Mouse (Mus musculus): ENCODE results near the gene Gm42674. TPM values are rescaled to one million over a fixed set of nuclear protein-coding genes. Genes with fewer than 3 reads are reported as not detected.

The Gm42674 gene
- polyA plus RNA-seq (2014; fragmentation: Nextera tagmentation; extraction: Ambion mirVana), result not detected in 2 replicates

DNA sequence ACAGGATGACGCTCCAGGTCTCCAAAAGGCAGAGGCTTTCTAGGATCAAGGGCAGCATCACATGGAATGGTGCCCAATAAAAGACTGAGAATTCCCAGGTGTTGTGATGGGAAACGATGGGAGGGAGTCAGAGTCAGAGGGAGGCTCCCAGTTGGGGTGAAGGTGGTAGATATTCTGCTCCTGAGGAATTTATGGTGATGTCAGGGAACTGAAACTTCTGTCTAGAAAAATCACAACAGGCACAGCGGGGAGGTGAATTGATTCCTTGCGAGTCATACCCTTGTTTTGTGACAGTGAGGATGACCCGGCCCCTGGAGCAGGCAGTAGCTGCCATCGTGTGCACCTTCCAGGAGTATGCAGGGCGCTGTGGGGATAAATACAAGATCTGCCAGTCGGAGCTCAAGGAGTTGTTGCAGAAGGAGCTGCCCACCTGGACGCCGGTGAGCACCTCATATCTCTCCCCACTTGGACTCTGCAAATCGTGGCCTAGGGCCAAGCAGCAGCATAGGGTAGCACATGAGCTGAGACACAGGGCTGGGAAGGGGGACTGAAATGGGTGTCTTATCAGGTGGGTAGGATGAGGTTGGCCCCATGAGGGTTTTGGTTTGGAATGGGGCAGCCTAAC, at the start of gene Gm42674:
Gene Gm42674, plus strand, starts transcription at position 419 of the 625 bp plus-strand sequence.
- Histone ChIP-seq H3K27me3 (ENCODE audit: control insufficient read depth, insufficient read depth, low read length) (no peaks in the 10 kb centered on the region), H3K4me3 (ENCODE audit: low read depth, low read length) (no peak within 1 kb of the TSS), H3K4me1 (ENCODE audit: control insufficient read depth, insufficient read depth, low read length) (no peaks in the 10 kb centered on the region), H3K9ac (ENCODE audit: low read length) (no peak within 1 kb of the TSS), H3K36me3 (ENCODE audit: control insufficient read depth, insufficient read depth, low read length) (no peaks in the 10 kb centered on the region), H3K4me2 (no peak within 1 kb of the TSS), H3K9me3 (ENCODE audit: control insufficient read depth, low read length) (no peaks in the 10 kb centered on the region), H3K27ac (ENCODE audit: low read depth, low read length) (no peak within 1 kb of the TSS)
- ATAC-seq (ENCODE audit: low FRiP score) (no peak), DNase-seq (ENCODE audit: low spot score, missing footprints) (peak; percentile 14)
- WGBS, result 86% methylated on average over 11 of the region's 11 CpGs

DNA sequence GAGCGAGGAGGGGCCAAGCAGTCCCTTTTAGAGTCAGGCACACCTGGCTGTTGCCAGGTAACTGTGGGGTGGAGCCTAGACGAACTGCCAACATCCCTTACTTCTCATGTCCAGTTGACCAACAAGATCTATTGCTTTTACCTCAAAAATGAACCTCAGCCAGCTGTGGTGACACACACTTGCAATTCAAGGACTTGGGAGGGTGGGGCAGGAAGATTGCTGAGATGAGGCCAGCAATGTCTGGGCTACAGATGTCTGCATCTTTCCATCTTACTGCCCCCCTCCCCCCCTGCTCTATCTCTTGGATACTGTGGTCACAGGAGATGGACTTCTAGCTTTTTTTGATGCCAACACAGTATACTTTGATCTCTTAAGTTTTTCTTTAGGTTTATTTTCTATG, 49.5 kb upstream of the Gm42674 start:
- no peaks in the 10 kb centered on the region for H3K9me3 ChIP-seq (ENCODE audit: control insufficient read depth, low read length)
- WGBS, result 72% methylated on average over 2 of the region's 2 CpGs

DNA sequence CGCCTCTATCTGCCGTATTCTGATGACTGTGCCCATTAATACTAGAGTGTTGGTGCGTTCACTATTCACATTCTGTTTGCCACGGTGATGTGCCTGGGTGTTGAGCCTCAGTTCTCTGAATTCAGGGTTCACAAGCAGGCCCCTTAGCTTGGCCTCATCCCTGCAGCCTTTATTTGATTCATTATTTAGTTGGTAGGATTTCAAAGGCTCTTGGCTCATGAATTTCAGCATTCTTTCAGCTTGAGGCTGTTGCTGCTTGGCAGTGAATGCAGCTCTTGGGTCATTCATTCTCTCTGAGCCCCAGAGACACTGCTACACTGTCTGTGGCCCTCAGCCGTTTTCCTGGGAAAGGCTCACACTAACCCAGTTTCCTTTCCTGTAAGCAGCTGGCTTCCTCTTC, 45.8 kb upstream of the Gm42674 start:
- Histone ChIP-seq H3K9me3 (ENCODE audit: control insufficient read depth, low read length) (no peaks in the 10 kb centered on the region), H3K36me3 (ENCODE audit: control insufficient read depth, insufficient read depth, low read length) (no peaks in the 10 kb centered on the region), H3K9ac (ENCODE audit: low read length) (no peak overlapping the region), H3K4me1 (ENCODE audit: control insufficient read depth, insufficient read depth, low read length) (no peaks in the 10 kb centered on the region), H3K4me3 (ENCODE audit: low read depth, low read length) (no peak overlapping the region), H3K4me2 (no peak overlapping the region), H3K27me3 (ENCODE audit: control insufficient read depth, insufficient read depth, low read length) (no peaks in the 10 kb centered on the region), H3K27ac (ENCODE audit: low read depth, low read length) (no peak overlapping the region)
- DNase-seq (ENCODE audit: low spot score, missing footprints) (no peak), ATAC-seq (ENCODE audit: low FRiP score) (peak; percentile 79)
- WGBS, result 51% methylated on average over 5 of the region's 5 CpGs

More for the DNA sequence above, 49.5 kb upstream of the Gm42674 start:
- Histone ChIP-seq H3K4me2 (no peak overlapping the region), H3K27ac (ENCODE audit: low read depth, low read length) (no peak overlapping the region), H3K27me3 (ENCODE audit: control insufficient read depth, insufficient read depth, low read length) (no peaks in the 10 kb centered on the region), H3K36me3 (ENCODE audit: control insufficient read depth, insufficient read depth, low read length) (no peaks in the 10 kb centered on the region), H3K4me3 (ENCODE audit: low read depth, low read length) (no peak overlapping the region), H3K9ac (ENCODE audit: low read length) (no peak overlapping the region), H3K4me1 (ENCODE audit: control insufficient read depth, insufficient read depth, low read length) (no peaks in the 10 kb centered on the region)
- no peak for DNase-seq (ENCODE audit: low spot score, missing footprints)
- no peak for ATAC-seq (ENCODE audit: low FRiP score)

DNA sequence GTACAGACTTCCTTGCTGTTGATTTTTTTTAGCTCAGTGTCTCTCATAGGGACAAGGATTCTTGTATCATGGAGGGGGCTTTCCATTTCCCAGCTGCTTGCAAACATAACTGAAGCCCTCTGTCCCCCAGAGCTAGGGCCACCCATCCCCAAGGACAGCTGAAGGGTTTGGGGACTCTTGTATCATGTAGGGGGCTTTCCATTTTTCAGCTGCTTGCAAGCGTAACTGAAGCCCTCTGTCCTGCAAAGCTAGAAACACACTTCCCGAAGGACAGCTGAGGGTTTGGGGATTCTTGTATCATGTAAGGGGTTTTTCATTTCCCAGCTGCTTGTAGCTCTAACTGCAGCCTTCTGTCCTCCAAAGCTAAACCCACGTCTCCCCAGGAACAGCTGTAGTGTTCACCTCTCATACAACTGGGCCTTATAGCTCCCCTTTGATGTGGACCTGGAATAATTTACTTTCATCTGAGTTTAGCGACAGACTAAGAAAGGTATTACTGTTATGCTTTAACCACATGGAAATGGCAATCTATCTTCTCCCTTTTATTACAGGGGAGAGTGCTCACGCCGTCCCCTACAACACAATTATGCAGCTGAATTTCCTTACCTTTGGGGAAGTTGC, 41.6 kb upstream of the Gm42674 start, which contains the start of gene S100a3:
Gene S100a3, plus strand, starts transcription at position 571 of the 621 bp plus-strand sequence.
- Histone ChIP-seq H3K36me3 (ENCODE audit: control insufficient read depth, insufficient read depth, low read length) (no peaks in the 10 kb centered on the region), H3K4me3 (ENCODE audit: low read depth, low read length) (no peak within 1 kb of the TSS), H3K27me3 (ENCODE audit: control insufficient read depth, insufficient read depth, low read length) (no peaks in the 10 kb centered on the region), H3K9ac (ENCODE audit: low read length) (no peak within 1 kb of the TSS), H3K4me1 (ENCODE audit: control insufficient read depth, insufficient read depth, low read length) (no peaks in the 10 kb centered on the region), H3K4me2 (no peak within 1 kb of the TSS), H3K9me3 (ENCODE audit: control insufficient read depth, low read length) (no peaks in the 10 kb centered on the region), H3K27ac (ENCODE audit: low read depth, low read length) (no peak within 1 kb of the TSS)
- WGBS, result 84% methylated on average over 6 of the region's 6 CpGs
- ATAC-seq (ENCODE audit: low FRiP score), result no peak
- no peak for DNase-seq (ENCODE audit: low spot score, missing footprints)

DNA sequence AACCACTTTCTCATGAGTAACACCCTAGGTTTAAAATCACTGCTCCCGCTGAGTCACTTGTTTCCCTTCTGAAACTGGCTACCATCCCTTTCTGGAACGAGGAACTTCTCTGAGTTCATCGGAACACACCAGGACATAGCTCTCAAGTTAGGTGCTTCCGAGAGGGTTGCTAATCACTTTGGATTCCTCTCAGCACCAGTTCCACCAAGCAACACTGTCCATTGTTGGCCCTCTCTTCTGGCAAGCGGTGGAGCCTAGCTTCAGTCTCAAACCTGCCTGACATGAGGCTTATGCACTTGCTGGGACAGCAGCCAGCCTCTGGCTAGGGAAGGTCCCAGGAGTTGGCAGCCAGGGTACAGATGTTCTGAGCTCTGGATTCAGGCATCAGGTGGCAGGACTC, 27.0 kb upstream of the Gm42674 start:
- H3K4me2 ChIP-seq, result no peak overlapping the region
- ATAC-seq (ENCODE audit: low FRiP score) (no peak), DNase-seq (ENCODE audit: low spot score, missing footprints) (no peak)
- H3K9ac ChIP-seq (ENCODE audit: low read length), result no peak overlapping the region
- H3K4me3 ChIP-seq (ENCODE audit: low read depth, low read length), result no peak overlapping the region
- no peaks in the 10 kb centered on the region for H3K9me3 ChIP-seq (ENCODE audit: control insufficient read depth, low read length)
- no peaks in the 10 kb centered on the region for H3K27me3 ChIP-seq (ENCODE audit: control insufficient read depth, insufficient read depth, low read length)
- no peaks in the 10 kb centered on the region for H3K4me1 ChIP-seq (ENCODE audit: control insufficient read depth, insufficient read depth, low read length)
- no peak overlapping the region for H3K27ac ChIP-seq (ENCODE audit: low read depth, low read length)
- WGBS, result 74% methylated on average over 5 of the region's 5 CpGs
- no peaks in the 10 kb centered on the region for H3K36me3 ChIP-seq (ENCODE audit: control insufficient read depth, insufficient read depth, low read length)

DNA sequence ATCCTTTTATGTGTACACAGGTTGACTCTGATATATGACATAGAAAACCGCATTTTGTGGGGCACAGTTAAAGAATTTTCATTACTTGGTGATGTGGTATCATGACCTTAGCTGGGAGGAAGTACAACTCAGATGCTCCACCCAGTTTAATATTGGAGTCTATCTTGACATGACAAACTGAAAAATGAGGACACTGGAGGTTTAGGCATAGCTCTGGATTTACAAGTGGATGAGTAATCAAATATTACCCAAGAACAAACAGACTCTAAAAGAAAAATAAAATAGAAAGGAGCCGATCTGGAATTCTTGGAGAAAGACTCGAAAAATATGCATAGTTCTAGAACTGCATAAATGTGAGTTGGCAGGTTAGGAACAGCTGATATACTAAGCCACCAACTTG, 26.4 kb upstream of the Gm42674 start:
- no peak for DNase-seq (ENCODE audit: low spot score, missing footprints)
- Histone ChIP-seq H3K4me1 (ENCODE audit: control insufficient read depth, insufficient read depth, low read length) (no peaks in the 10 kb centered on the region), H3K27me3 (ENCODE audit: control insufficient read depth, insufficient read depth, low read length) (no peaks in the 10 kb centered on the region), H3K36me3 (ENCODE audit: control insufficient read depth, insufficient read depth, low read length) (no peaks in the 10 kb centered on the region), H3K4me3 (ENCODE audit: low read depth, low read length) (no peak overlapping the region), H3K9ac (ENCODE audit: low read length) (no peak overlapping the region), H3K9me3 (ENCODE audit: control insufficient read depth, low read length) (no peaks in the 10 kb centered on the region), H3K4me2 (no peak overlapping the region), H3K27ac (ENCODE audit: low read depth, low read length) (no peak overlapping the region)
- ATAC-seq (ENCODE audit: low FRiP score), result no peak
- WGBS, result 90% methylated on average over 3 of the region's 3 CpGs

DNA sequence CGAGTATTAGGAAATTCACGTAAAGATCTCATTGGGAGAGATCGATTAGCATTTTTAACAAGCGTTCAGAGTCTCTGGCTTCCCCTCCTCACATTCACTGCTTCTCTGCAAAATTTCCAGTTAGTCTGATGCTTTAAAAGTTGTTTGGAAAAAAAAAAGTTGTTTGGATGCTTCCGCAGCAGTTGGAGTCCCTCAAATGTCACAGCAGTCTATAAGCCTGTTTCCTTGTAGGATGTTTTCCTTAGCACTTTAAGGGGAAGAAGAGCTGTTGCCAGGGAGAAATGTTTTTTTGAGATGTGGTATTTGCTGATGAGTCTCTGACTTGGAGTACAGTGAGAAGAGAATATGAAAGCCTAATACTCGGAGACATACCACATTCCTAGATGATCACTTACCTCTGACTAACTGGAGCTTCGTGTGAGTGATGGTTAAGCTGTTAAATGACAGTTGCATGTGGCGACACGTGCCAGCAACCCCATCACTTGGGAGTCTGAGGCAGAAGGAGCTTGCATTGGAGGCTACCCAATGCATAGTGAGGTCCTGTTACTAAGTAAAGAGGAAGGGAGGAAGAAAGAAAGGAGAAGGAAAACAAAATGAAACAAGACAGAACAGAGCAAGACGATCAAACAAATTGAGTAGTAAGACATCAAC, 25.2 kb upstream of the Gm42674 start:
- no peak overlapping the region for H3K27ac ChIP-seq (ENCODE audit: low read depth, low read length)

DNA sequence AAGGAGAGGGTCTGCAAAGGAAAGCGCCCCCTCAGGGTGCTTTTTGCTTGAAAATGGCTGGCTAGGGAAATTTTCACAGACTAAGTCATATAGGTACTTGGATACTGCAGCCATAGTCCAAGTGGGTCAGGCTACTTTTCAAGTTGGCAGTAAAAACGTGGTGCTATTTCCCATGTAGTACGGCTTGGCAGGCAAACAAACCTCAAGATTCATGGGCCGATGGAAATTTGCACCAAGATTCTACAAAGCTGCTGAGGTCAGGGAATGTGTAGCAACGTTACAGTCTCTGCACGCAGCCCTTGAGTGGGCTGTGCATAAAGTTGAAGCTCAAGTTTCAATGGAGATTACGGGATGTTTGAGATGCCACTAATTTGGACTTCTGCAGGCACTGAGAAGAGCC, 22.3 kb upstream of the Gm42674 start:
- Histone ChIP-seq H3K36me3 (ENCODE audit: control insufficient read depth, insufficient read depth, low read length) (no peaks in the 10 kb centered on the region), H3K4me2 (no peak overlapping the region), H3K4me1 (ENCODE audit: control insufficient read depth, insufficient read depth, low read length) (no peaks in the 10 kb centered on the region), H3K27ac (ENCODE audit: low read depth, low read length) (no peak overlapping the region), H3K4me3 (ENCODE audit: low read depth, low read length) (no peak overlapping the region), H3K27me3 (ENCODE audit: control insufficient read depth, insufficient read depth, low read length) (no peaks in the 10 kb centered on the region), H3K9ac (ENCODE audit: low read length) (no peak overlapping the region), H3K9me3 (ENCODE audit: control insufficient read depth, low read length) (no peaks in the 10 kb centered on the region; the same call in 1 of the 2 replicates)
- 79% methylated on average over 7 of the region's 7 CpGs for WGBS
- DNase-seq (ENCODE audit: low spot score, missing footprints) (no peak), ATAC-seq (ENCODE audit: low FRiP score) (no peak)

More for the DNA sequence above, 25.2 kb upstream of the Gm42674 start:
- DNase-seq (ENCODE audit: low spot score, missing footprints) (no peak), ATAC-seq (ENCODE audit: low FRiP score) (no peak)
- Histone ChIP-seq H3K4me3 (ENCODE audit: low read depth, low read length) (no peak overlapping the region), H3K4me1 (ENCODE audit: control insufficient read depth, insufficient read depth, low read length) (no peaks in the 10 kb centered on the region), H3K27me3 (ENCODE audit: control insufficient read depth, insufficient read depth, low read length) (no peaks in the 10 kb centered on the region), H3K4me2 (no peak overlapping the region), H3K36me3 (ENCODE audit: control insufficient read depth, insufficient read depth, low read length) (no peaks in the 10 kb centered on the region), H3K9ac (ENCODE audit: low read length) (no peak overlapping the region), H3K9me3 (ENCODE audit: control insufficient read depth, low read length) (no peaks in the 10 kb centered on the region)
- WGBS, result 75% methylated on average over 10 of the region's 10 CpGs

DNA sequence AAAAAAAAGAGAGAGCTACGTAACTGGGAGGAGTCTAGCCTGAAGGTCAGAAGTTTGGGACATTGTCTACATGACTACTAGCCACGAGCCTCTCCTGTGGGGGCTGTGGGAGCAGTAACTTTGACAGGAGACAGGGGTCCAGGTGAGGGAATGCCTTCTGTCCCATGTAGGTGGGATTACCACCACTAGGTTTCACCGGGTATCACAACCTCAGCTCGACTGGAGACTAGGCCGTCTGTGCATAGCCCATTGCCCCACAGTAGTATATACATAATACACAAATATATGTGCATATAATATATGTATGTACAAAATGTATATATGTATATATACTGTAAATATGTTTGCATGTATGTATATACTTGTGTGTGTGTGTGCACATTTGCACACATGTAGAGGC, 20.6 kb upstream of the Gm42674 start:
- no peak overlapping the region for H3K9ac ChIP-seq (ENCODE audit: low read length)
- no peak for ATAC-seq (ENCODE audit: low FRiP score)
- no peaks in the 10 kb centered on the region for H3K4me1 ChIP-seq (ENCODE audit: control insufficient read depth, insufficient read depth, low read length)
- no peaks in the 10 kb centered on the region for H3K36me3 ChIP-seq (ENCODE audit: control insufficient read depth, insufficient read depth, low read length)
- peak; percentile 69 for DNase-seq (ENCODE audit: low spot score, missing footprints)
- 96% methylated on average over 5 of the region's 5 CpGs for WGBS
- H3K9me3 ChIP-seq (ENCODE audit: control insufficient read depth, low read length), result no peaks in the 10 kb centered on the region; the same call in 1 of the 2 replicates
- no peak overlapping the region for H3K4me2 ChIP-seq
- H3K27me3 ChIP-seq (ENCODE audit: control insufficient read depth, insufficient read depth, low read length), result no peaks in the 10 kb centered on the region
- no peak overlapping the region for H3K4me3 ChIP-seq (ENCODE audit: low read depth, low read length)
- H3K27ac ChIP-seq (ENCODE audit: low read depth, low read length), result no peak overlapping the region

All from midbrain, embryonic 11.5 days (tissue).